ENCODE assay signal across 21 mouse cellular contexts in genomic region chr2:124819846-124820245, GRCm38 (mm10).
"Had no signal": no experiment of that assay in that cellular context is flagged by ENCODE, and none has a peak within 500 bp of the region (broad histone marks: within the 10 kb centered on the region; RNA-seq: fewer than 3 reads in every experiment).

No protein-coding gene starts in this region.

- ATAC-seq: liver, postnatal 0 days; lung, postnatal 0 days; midbrain, embryonic 13.5 days had no signal

- H3K9me3 ChIP-seq: kidney, embryonic 15.5 days; limb, embryonic 12.5 days; limb, embryonic 15.5 days; midbrain, embryonic 13.5 days; stomach, embryonic 15.5 days had no signal

- H3K27me3 ChIP-seq: kidney, embryonic 15.5 days; limb, embryonic 12.5 days; limb, embryonic 15.5 days; midbrain, embryonic 13.5 days; stomach, embryonic 15.5 days had no signal

- H3K4me3 ChIP-seq: kidney, embryonic 15.5 days; left cerebral cortex, adult 2 months; limb, embryonic 12.5 days; limb, embryonic 15.5 days; midbrain, embryonic 13.5 days; stomach, embryonic 15.5 days had no signal

- H3K4me1 ChIP-seq: midbrain, embryonic 13.5 days; stomach, embryonic 15.5 days had no signal

- H3K27ac ChIP-seq: kidney, embryonic 15.5 days; left cerebral cortex, adult 2 months; limb, embryonic 12.5 days; limb, embryonic 15.5 days; liver, embryonic 14.5 days; macrophage; midbrain, embryonic 13.5 days; stomach, embryonic 15.5 days had no signal

- H3K9ac ChIP-seq: kidney, embryonic 15.5 days; limb, embryonic 12.5 days; limb, embryonic 15.5 days; liver, embryonic 14.5 days; liver, postnatal 0 days; lung, embryonic 14.5 days; midbrain, embryonic 13.5 days; stomach, embryonic 15.5 days had no signal

- H3K36me3 ChIP-seq: kidney, embryonic 15.5 days; limb, embryonic 12.5 days; limb, embryonic 15.5 days; midbrain, embryonic 13.5 days; stomach, embryonic 15.5 days had no signal

- DNase-seq: kidney, adult 8-10 months; kidney, postnatal 10 days; kidney, postnatal 36 days; layer of hippocampus, postnatal 36 days; left cerebral cortex, postnatal 4 days; liver, postnatal 0 days; lung, embryonic 14.5 days; retina, postnatal 1 day; right cerebral cortex, postnatal 25 days; spleen, adult 18-20 months; thymus, postnatal 25 days had no signal

- H3K4me2 ChIP-seq: kidney, embryonic 15.5 days; limb, embryonic 12.5 days; limb, embryonic 15.5 days; liver, embryonic 11.5 days; lung, embryonic 14.5 days; midbrain, embryonic 13.5 days; stomach, embryonic 15.5 days had no signal
